Mouse (Mus musculus) ES-E14 (cell line): ENCODE data around the gene Eif4ebp2. TPM values are rescaled to one million over a fixed set of nuclear protein-coding genes. Genes with fewer than 3 reads are reported as not detected.
A peak's percentile ranks its signal among the peaks of the same experiment; 100 is the strongest.

Experiments used
- DNase-seq: peaks from one replicate; pipeline ENCODE4 v3.0.0-alpha.2; 2013; ENCODE audit warnings: low read depth, low spot score
- H3K27ac ChIP-seq: 2 replicates; pipeline ENCODE4 v1.5.1; 2012; ENCODE audit warnings: low read depth, mild to moderate bottlenecking, low read length, moderate library complexity, mixed read lengths; ENCODE audit not compliant: poor library complexity, insufficient read depth, severe bottlenecking
- H3K36me3 ChIP-seq: 2 replicates; pipeline ENCODE4 v1.6.1; 2012; ENCODE audit warnings: mild to moderate bottlenecking, low read length, moderate library complexity, mixed read lengths; ENCODE audit not compliant: control insufficient read depth, poor library complexity, insufficient read depth, severe bottlenecking
- H3K4me1 ChIP-seq, 2 experiments: fragments of 150-350 bp in 1 of 2; sonication (generic) in 1 of 2; 2 replicates each; pipeline ENCODE4 v1.6.1; 2012; ENCODE audit warnings: low read length in 2 of 2, mild to moderate bottlenecking in 1 of 2, mixed read lengths in 1 of 2; ENCODE audit not compliant: control insufficient read depth in 2 of 2, insufficient read depth in 2 of 2, poor library complexity in 1 of 2
- H3K4me3 ChIP-seq, 2 experiments: fragments of 150-350 bp in 1 of 2; sonication (generic) in 1 of 2; 2 replicates each; pipeline ENCODE4 v1.5.1; 2012; ENCODE audit warnings: low read length in 2 of 2, low read depth in 1 of 2, mild to moderate bottlenecking in 1 of 2, mixed read lengths in 1 of 2; ENCODE audit not compliant: insufficient read depth in 1 of 2, poor library complexity in 1 of 2, severe bottlenecking in 1 of 2
- H3K9ac ChIP-seq: 2 replicates; pipeline ENCODE4 v1.6.1; 2012; ENCODE audit warnings: low read depth, mild to moderate bottlenecking, low read length, mixed read lengths; ENCODE audit not compliant: poor library complexity, insufficient read depth, severe bottlenecking
- H3K9me3 ChIP-seq: fragments of 150-350 bp; sonication (generic); 2 replicates; pipeline ENCODE4 v1.6.1; 2012; ENCODE audit warnings: low read depth, mild to moderate bottlenecking, low read length; ENCODE audit not compliant: control insufficient read depth, insufficient read depth
- CHD2 ChIP-seq: IDR thresholded peaks from 2 replicates; pipeline ENCODE4 v1.6.1; 2014; ENCODE audit warnings: mild to moderate bottlenecking, low read depth, low read length, inconsistent platforms
- HCFC1 ChIP-seq: IDR thresholded peaks from 2 replicates; pipeline ENCODE4 v1.6.1; 2012; ENCODE audit warnings: low read length, inconsistent platforms, borderline replicate concordance; ENCODE audit not compliant: insufficient read depth
- MAFK ChIP-seq: IDR thresholded peaks from 2 replicates; pipeline ENCODE4 v1.6.1; 2014; ENCODE audit warnings: mild to moderate bottlenecking, low read depth, low read length, inconsistent platforms; ENCODE audit not compliant: insufficient read depth
- ZC3H11A ChIP-seq: IDR thresholded peaks from 2 replicates; pipeline ENCODE4 v1.6.1; 2012; ENCODE audit warnings: low read depth, mild to moderate bottlenecking, inconsistent platforms, low read length, borderline replicate concordance
- ZNF384 ChIP-seq: IDR thresholded peaks from 2 replicates; pipeline ENCODE4 v1.6.1; 2012; ENCODE audit warnings: low read depth, low read length, inconsistent platforms
- in situ Hi-C, 2 experiments: fragments of 600-800 bp; cut with MboI; formaldehyde crosslinking; loops; one replicate each; pipeline ENCODE4 v1.15.1; 2025; ENCODE audit warnings: low sequenced_read_pairs in 2 of 2, inconsistent platforms in 1 of 2; ENCODE audit not compliant: unreplicated experiment in 2 of 2
- total RNA-seq: library from RNA; depleted of rRNA; stranded (reverse); fragments of 300-350 nt; gene quantifications from 2 replicates; pipeline ENCODE4 v1.2.3, GENCODE M21; 2012

Gene Eif4ebp2
- total RNA-seq, 1 experiment = 32.3 TPM

DNA sequence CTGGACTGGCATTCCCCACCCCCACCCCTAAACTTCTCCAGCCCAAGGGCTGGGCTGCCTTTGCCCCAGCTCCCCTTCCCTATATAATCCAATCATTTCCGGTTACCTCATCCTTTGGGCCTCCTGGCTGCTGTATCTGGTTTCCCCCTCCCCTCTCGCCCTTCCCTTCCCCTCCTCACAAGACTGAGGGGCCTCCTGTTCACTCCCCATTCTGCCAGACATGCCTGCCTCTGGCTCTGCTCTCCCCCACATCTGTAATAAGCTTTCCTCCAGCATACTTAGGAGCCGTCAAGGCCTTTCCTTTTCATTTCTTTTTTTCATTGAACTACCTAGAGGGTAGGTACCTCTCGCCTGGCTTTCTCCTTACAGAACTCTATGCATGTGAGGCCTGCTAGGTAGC is 43.0 kb upstream of the Eif4ebp2 start:
- peaks cover 2% of the 10 kb centered on the region; the same call in 1 of the 2 replicates for H3K36me3 ChIP-seq
- no peaks in the 10 kb centered on the region for H3K9me3 ChIP-seq
- no peak for TF ChIP-seq ZNF384
- TF ChIP-seq MAFK = no peak
- no peak for TF ChIP-seq HCFC1
- TF ChIP-seq CHD2 = no peak
- TF ChIP-seq ZC3H11A = no peak
- H3K4me3 ChIP-seq = no peak overlapping the region
- peaks cover 0 to 10% of the 10 kb centered on the region in 2 experiments; a peak in 2 of 4 replicates for H3K4me1 ChIP-seq
- in situ Hi-C loops = no loop called here
- H3K9ac ChIP-seq = no peak overlapping the region
- no peak overlapping the region for H3K27ac ChIP-seq
- DNase-seq = no peak

DNA sequence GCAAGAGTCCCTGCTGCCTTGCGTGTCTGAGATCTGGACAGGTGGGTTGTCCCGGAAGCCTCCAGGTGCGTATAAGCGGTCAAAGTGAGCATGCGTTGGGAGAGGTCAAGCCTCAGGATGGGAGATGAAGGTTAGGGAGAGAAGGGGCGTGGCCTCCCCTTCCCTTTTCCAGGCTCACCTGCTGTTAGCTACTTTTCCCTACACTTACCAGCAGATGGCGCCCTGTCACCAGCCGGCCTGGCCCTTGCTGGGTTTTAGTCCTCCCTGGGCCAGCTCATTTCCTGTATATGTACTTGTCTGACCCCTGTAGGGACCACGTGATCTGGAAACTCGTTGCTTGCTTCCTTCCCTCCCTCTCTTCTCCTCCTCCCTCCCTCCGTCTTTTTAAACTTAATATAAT is 39.6 kb upstream of the Eif4ebp2 start:
- Histone ChIP-seq H3K9me3 (no peaks in the 10 kb centered on the region), H3K4me1 (peaks cover 0 to 6% of the 10 kb centered on the region in 2 experiments; a peak in 2 of 4 replicates), H3K4me3 (no peak overlapping the region; a peak in 1 of 4 replicates), H3K9ac (no peak overlapping the region; the same call in 1 of the 2 replicates), H3K36me3 (peaks cover 2% of the 10 kb centered on the region; the same call in 1 of the 2 replicates), H3K27ac (no peak overlapping the region)
- in situ Hi-C loops = no loop called here
- DNase-seq = peak; percentile 93
- TF ChIP-seq CHD2 (no peak), ZC3H11A (peak; percentile 31; the same call in 1 of the 2 replicates)

DNA sequence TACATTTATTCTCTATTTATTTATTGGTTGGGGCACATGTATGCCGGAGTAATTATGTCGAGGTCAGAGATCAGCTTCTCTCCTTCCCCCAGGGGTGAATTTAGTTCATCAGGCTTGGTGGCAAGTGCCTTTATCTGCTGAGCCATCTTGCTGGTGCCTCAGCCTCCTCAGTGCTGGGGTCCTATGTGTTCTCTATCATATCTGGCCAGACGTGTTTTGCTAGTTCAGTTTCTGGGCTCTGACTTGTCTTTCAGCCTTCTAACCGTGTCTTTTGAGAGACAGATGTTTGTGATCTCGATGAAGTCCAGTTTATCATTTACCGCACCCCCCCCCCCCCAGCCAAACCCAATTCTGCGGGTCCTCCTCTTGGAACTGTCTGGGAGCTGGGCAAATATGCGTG is 39.1 kb upstream of the Eif4ebp2 start:
- no peak overlapping the region; a peak in 1 of 4 replicates for H3K4me3 ChIP-seq
- no peaks in the 10 kb centered on the region for H3K9me3 ChIP-seq
- peaks cover 0 to 6% of the 10 kb centered on the region in 2 experiments; a peak in 2 of 4 replicates for H3K4me1 ChIP-seq
- no peak for TF ChIP-seq CHD2
- TF ChIP-seq ZNF384 = no peak
- no peak for TF ChIP-seq MAFK
- no peak for TF ChIP-seq HCFC1
- TF ChIP-seq ZC3H11A = no peak
- DNase-seq = no peak
- H3K36me3 ChIP-seq = peaks cover 2% of the 10 kb centered on the region; the same call in 1 of the 2 replicates
- in situ Hi-C loops = no loop called here
- H3K9ac ChIP-seq = no peak overlapping the region
- no peak overlapping the region for H3K27ac ChIP-seq

DNA sequence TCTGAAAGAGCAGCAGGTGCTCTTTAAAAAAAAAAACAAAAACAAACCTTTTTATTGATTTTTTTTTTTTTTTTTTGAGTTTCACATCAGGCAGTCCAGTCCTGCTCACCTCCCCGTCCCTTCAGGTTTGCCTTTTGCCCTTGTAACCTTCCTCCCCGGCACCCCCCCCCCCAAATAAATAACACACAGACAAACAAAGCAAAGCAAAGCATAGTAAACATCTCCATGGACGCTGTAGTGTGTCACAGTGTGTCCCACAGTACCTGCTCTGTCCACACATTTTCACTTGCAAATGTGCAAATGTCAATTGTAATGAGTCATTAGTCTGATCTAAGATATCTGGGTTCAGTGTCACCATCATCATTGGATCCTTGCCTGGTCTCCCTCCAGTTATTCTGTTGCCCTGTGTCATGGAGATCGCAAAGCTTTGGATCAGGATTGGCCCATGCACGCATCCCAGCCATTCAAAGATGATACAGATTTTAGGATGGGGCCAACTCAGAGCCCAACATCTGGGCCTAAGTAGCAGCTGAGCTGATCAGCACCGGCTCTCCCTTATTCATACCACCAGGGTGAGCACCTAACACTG is 36.2 kb upstream of the Eif4ebp2 start:
- in situ Hi-C loops = no loop called here
- no peaks in the 10 kb centered on the region for H3K9me3 ChIP-seq
- DNase-seq = no peak
- H3K9ac ChIP-seq = no peak overlapping the region
- peaks cover 1% of the 10 kb centered on the region; the same call in 1 of the 2 replicates for H3K36me3 ChIP-seq
- TF ChIP-seq ZNF384 = no peak
- TF ChIP-seq HCFC1 = no peak
- TF ChIP-seq MAFK = no peak
- no peak for TF ChIP-seq CHD2
- no peak for TF ChIP-seq ZC3H11A
- no peak overlapping the region for H3K27ac ChIP-seq
- no peak overlapping the region for H3K4me3 ChIP-seq
- H3K4me1 ChIP-seq = peaks cover 0 to 4% of the 10 kb centered on the region in 2 experiments; a peak in 1 of 4 replicates
